Mouse (Mus musculus): ENCODE measurements around the gene Gpr3. TPM values are rescaled to one million over a fixed set of nuclear protein-coding genes. Genes with fewer than 3 reads are reported as not detected.

Gpr3 gene
- polyA plus RNA-seq, 1 experiment from 2014 or later: 0.27 TPM

DNA sequence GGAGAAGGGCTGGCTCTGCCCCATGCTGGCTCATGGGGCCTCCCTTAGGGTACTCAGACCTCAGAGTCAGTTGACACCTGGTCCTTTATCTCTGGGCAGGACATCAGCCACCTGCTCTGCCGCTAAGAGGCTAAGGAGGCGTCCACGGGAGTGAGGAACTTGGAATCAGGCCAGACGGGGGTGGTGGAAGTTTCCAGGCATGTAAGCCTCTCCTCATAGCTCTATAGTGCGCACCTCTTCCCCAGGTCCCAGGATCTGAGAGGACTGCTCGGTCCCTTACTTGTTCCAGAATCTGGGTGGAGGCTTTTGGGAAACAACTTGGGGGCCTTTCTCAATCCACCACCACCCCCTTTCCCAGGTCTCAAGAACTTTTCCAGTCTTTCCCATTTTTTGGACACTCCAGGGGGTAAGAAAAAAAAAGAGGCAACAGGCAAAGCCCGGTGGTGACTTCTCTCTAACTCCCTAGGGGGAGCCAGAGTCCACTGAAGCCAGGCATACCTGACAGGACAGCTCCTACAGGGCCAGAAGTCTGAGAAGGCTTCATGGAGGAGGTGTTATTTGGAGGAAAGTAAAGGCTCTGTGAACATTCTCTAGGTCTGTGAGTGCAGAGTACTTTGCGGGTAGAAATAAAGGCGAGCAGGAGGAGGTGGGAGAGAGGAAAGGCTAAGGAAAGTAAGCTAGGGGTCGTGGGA lies 21.1 kb upstream of the Gpr3 start:
- Histone ChIP-seq H3K27me3 (replicated peaks) (peaks cover 12% of the 10 kb centered on the region), H3K9me3 (replicated peaks) (no peaks in the 10 kb centered on the region; the same call in 1 of the 2 replicates), H3K9ac (no peak overlapping the region), H3K4me2 (no peak overlapping the region), H3K4me1 (replicated peaks) (no peaks in the 10 kb centered on the region), H3K36me3 (no peaks in the 10 kb centered on the region), H3K27ac (ENCODE audit: poor library complexity, severe bottlenecking) (no peak overlapping the region), H3K4me3 (no peak overlapping the region)
- WGBS: 29% methylated on average over 10 of the region's 10 CpGs
- ATAC-seq (ENCODE audit: insufficient number of reproducible peaks, low FRiP score): no peak

DNA sequence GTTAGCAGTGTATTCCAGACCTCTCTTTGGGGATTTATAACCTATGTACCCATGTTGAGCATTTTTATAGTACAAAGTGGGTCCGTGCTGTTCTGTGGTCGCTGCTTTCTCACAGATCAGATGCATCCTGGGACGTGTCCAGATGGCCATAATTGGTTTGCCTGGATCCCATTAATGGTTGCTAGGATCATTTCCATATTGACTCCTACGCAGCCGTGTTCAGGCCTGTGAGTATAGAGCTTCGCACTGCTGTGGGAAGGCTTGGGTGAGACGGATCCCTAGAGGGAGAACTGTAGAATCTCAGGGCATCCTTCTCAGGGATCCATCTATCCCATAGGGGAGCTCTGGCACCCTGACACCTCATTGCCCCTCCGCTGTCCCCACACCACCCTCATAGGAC lies 17.2 kb upstream of the Gpr3 start:
- no peaks in the 10 kb centered on the region for H3K4me1 ChIP-seq (replicated peaks)
- no peak overlapping the region for H3K4me3 ChIP-seq
- 85% methylated on average over 8 of the region's 8 CpGs for WGBS
- H3K4me2 ChIP-seq: no peak overlapping the region
- ATAC-seq (ENCODE audit: insufficient number of reproducible peaks, low FRiP score): no peak
- H3K9ac ChIP-seq: no peak overlapping the region
- H3K9me3 ChIP-seq (replicated peaks): no peaks in the 10 kb centered on the region; the same call in 1 of the 2 replicates
- H3K36me3 ChIP-seq: no peaks in the 10 kb centered on the region
- peaks cover 4% of the 10 kb centered on the region; the same call in 1 of the 2 replicates for H3K27me3 ChIP-seq (replicated peaks)
- H3K27ac ChIP-seq (ENCODE audit: poor library complexity, severe bottlenecking): no peak overlapping the region

DNA sequence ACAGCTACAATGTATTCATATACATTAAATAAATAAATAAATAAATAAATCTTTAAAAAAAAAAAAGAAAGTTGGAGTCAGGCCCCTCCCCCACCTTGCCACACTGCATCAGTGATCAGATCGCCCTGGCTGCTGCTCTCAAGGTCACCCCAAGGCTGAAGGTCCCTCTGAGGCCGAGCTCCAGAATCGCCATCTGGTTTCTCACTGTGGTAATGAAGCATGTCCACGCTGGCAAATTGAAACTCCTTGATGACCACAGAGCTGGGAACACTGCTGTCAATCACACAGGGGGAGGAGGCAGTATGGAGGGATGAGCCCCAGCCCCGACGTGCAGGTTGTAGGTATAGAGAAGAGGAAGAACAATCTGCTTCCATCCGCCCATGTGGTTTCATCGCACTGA lies 15.3 kb upstream of the Gpr3 start:
- Histone ChIP-seq H3K27ac (ENCODE audit: poor library complexity, severe bottlenecking) (no peak overlapping the region), H3K4me2 (no peak overlapping the region), H3K9ac (no peak overlapping the region; the same call in 1 of the 2 replicates), H3K4me3 (no peak overlapping the region), H3K36me3 (no peaks in the 10 kb centered on the region), H3K4me1 (replicated peaks) (peaks cover 3% of the 10 kb centered on the region; the same call in 1 of the 2 replicates), H3K9me3 (replicated peaks) (no peaks in the 10 kb centered on the region; the same call in 1 of the 2 replicates), H3K27me3 (replicated peaks) (peaks cover 3% of the 10 kb centered on the region)
- no peak for ATAC-seq (ENCODE audit: insufficient number of reproducible peaks, low FRiP score)
- 76% methylated on average over 8 of the region's 8 CpGs for WGBS

DNA sequence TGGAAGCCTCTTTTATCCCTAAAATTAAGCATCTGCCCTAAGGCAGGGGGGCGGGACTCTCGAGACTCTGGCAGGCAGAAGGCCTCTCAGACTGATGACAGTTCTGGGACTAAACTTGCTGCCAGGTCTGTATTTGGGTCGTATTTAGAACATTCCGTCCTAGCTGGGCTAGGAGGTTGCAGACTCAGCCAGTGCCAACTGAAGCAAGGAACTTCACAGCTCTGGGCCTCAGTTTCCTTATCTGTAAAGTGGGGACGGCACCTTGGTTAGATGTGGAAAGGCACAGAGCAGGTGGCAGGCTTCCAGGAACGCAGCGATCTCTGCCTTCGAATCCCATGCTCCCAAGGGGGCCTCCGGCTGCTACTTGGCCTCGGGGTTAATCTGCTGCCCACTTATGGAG lies 13.7 kb upstream of the Gpr3 start:
- H3K9me3 ChIP-seq (replicated peaks): no peaks in the 10 kb centered on the region
- peaks cover 5% of the 10 kb centered on the region; the same call in 1 of the 2 replicates for H3K4me1 ChIP-seq (replicated peaks)
- H3K27me3 ChIP-seq (replicated peaks): peaks cover 19% of the 10 kb centered on the region
- H3K36me3 ChIP-seq: no peaks in the 10 kb centered on the region
- 67% methylated on average over 10 of the region's 10 CpGs for WGBS
- no peak overlapping the region for H3K27ac ChIP-seq (ENCODE audit: poor library complexity, severe bottlenecking)
- no peak for ATAC-seq (ENCODE audit: insufficient number of reproducible peaks, low FRiP score)
- H3K4me2 ChIP-seq: no peak overlapping the region
- H3K4me3 ChIP-seq: no peak overlapping the region
- H3K9ac ChIP-seq: no peak overlapping the region

DNA sequence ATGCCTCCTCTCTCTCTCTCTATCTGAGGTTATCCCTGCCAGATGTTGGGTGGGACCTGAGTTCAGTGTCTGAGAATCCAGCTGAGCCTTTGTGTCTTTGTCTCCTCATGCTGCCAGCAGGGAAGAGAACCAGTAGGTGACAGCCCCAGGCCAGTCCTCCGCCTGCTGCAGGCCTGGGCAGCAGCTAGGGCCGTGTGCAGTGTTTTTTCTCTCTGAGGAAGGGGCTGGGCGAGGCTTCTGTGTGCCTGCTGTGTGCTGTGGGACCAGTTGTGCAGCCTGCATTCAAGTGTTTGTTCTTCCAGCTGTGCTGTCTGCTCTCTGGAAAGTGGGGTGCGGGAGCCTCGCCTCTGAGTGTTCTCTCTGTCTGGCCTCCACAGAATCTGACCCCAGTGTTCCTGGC lies 11.5 kb upstream of the Gpr3 start:
- Histone ChIP-seq H3K9ac (no peak overlapping the region), H3K27me3 (replicated peaks) (peaks cover 33% of the 10 kb centered on the region), H3K36me3 (no peaks in the 10 kb centered on the region), H3K27ac (ENCODE audit: poor library complexity, severe bottlenecking) (no peak overlapping the region), H3K4me3 (no peak overlapping the region), H3K4me1 (replicated peaks) (peaks cover 11% of the 10 kb centered on the region), H3K9me3 (replicated peaks) (no peaks in the 10 kb centered on the region), H3K4me2 (no peak overlapping the region)
- WGBS: 63% methylated on average over 5 of the region's 5 CpGs
- no peak for ATAC-seq (ENCODE audit: insufficient number of reproducible peaks, low FRiP score)

DNA sequence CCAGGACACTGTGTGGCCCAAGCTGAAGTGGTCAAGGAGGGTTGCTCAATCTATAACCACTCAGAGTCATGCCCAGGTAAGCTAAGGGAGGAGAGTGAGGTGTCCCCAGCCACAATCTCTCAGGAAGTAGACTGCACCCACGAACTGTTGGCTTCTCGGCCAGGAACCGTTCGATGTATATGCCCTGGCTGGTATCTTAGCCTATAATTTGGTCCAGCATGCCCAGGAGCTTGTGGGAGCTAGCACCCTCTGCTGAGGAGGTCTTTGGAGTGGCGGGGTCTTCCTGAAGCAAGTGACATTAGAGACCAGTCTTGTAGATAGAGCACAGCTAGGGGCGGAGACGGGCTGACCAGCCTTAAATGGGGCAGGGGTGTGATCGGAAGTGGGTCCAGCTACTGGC lies 9.4 kb upstream of the Gpr3 start:
- ATAC-seq (ENCODE audit: insufficient number of reproducible peaks, low FRiP score): no peak
- no peaks in the 10 kb centered on the region for H3K36me3 ChIP-seq
- H3K9me3 ChIP-seq (replicated peaks): no peaks in the 10 kb centered on the region
- H3K9ac ChIP-seq: no peak overlapping the region
- no peak overlapping the region for H3K27ac ChIP-seq (ENCODE audit: poor library complexity, severe bottlenecking)
- H3K27me3 ChIP-seq (replicated peaks): peaks cover 33% of the 10 kb centered on the region
- H3K4me2 ChIP-seq: no peak overlapping the region
- H3K4me1 ChIP-seq (replicated peaks): peaks cover 11% of the 10 kb centered on the region
- 71% methylated on average over 8 of the region's 8 CpGs for WGBS
- H3K4me3 ChIP-seq: no peak overlapping the region

DNA sequence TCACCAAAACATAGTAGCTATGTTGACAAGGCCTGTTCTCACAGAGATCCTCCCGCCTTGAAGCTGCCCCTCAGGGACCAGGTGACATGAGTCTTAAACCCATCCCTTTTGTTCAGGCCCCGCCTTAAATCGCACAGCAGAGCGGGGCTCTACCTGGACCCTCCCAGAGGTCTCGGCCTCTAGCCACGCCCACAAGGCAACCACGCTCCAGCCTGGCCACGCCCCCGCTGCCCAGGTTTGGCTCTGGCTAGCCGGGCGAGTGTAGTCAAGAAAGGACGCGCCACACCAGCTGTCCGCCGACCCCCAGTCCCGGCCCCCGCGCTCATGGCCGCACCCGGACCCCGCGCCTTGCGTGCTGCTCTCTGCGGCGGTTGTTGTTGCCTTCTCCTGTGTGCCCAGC lies 8.3 kb upstream of the Gpr3 start:
- Histone ChIP-seq H3K27ac (ENCODE audit: poor library complexity, severe bottlenecking) (no peak overlapping the region), H3K36me3 (no peaks in the 10 kb centered on the region), H3K27me3 (replicated peaks) (peaks cover 33% of the 10 kb centered on the region), H3K4me2 (peak overlapping the region; percentile 79), H3K9ac (peak overlapping the region; percentile 61), H3K9me3 (replicated peaks) (no peaks in the 10 kb centered on the region), H3K4me3 (peak overlapping the region; percentile 41), H3K4me1 (replicated peaks) (peaks cover 11% of the 10 kb centered on the region)
- ATAC-seq (ENCODE audit: insufficient number of reproducible peaks, low FRiP score): no peak
- WGBS: 1% methylated on average over 25 of the region's 25 CpGs

DNA sequence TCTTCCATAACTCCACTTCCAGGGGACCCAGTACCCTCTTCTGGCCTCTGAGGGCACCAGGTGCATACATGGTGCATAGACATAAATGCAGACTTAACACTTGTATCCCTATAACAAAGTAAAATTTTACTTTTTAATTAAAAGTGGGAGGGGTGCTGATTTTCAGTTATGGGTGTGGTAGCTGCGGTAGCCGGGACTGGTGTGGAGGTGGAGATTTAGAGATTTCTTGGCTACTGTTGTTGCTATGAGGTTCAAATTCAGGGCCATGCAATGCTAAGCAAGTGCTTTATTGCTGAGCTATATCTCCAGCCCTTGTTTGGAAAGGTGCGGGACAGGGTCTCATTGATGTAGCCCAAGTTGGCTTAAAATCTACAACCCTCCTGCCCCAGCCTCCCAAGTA lies 6.4 kb upstream of the Gpr3 start:
- 82% methylated on average over 3 of the region's 3 CpGs for whole genome bisulfite sequencing
- Histone ChIP-seq H3K9me3 (replicated peaks) (no peaks in the 10 kb centered on the region), H3K27me3 (replicated peaks) (peaks cover 50% of the 10 kb centered on the region), H3K4me1 (replicated peaks) (peaks cover 9% of the 10 kb centered on the region), H3K4me2 (no peak overlapping the region), H3K4me3 (no peak overlapping the region), H3K9ac (no peak overlapping the region), H3K27ac (ENCODE audit: poor library complexity, severe bottlenecking) (no peak overlapping the region), H3K36me3 (no peaks in the 10 kb centered on the region)
- ATAC-seq (ENCODE audit: insufficient number of reproducible peaks, low FRiP score): no peak

DNA sequence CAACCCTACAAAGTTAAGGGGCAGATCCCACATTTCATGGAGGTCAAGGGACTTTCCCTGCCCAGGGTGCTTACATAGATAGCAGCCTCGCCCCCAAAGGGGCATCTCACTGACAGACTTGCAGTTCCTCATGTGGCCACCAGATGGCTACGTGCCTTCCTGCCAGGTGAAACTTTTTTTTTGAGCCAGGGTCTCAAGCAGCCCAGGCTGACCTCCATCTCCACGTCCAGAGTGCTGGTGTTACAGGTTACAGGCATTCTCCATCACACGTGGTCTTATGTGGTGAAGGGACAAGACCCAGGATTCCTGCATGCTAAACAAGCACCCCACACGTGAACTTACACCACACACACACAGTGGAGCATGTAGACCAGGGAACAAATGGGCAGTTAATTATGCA lies 5.3 kb upstream of the Gpr3 start:
- no peaks in the 10 kb centered on the region for H3K9me3 ChIP-seq (replicated peaks)
- peaks cover 58% of the 10 kb centered on the region for H3K27me3 ChIP-seq (replicated peaks)
- 4% methylated on average over 5 of the region's 5 CpGs for WGBS
- H3K4me2 ChIP-seq: no peak overlapping the region
- H3K4me1 ChIP-seq (replicated peaks): peaks cover 20% of the 10 kb centered on the region
- H3K36me3 ChIP-seq: no peaks in the 10 kb centered on the region
- no peak overlapping the region for H3K9ac ChIP-seq
- no peak overlapping the region for H3K27ac ChIP-seq (ENCODE audit: poor library complexity, severe bottlenecking)
- ATAC-seq (ENCODE audit: insufficient number of reproducible peaks, low FRiP score): no peak
- no peak overlapping the region for H3K4me3 ChIP-seq

DNA sequence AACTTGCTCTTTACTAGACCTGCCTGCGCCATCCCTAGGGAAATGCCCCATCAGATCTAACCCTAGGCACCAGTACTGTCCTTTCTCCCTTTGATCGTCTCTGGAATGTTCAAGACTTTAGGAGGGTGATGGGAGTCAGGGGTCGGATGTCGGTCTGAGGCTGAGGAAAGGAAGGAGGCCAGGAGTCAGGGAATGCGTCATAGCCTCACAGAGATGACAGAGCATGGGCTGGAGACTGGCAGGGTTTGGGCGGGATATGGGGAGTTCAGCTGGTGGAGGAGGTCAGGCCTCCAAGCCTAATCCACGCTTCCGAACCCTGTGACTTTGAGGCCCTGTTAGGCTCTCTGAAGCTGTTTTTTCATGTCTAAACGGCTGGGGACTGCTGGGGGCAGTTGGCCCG lies 1.3 kb upstream of the Gpr3 start:
- H3K27ac ChIP-seq (ENCODE audit: poor library complexity, severe bottlenecking): no peak overlapping the region
- ATAC-seq (ENCODE audit: insufficient number of reproducible peaks, low FRiP score): no peak
- H3K4me1 ChIP-seq (replicated peaks): peaks cover 23% of the 10 kb centered on the region
- no peak overlapping the region for H3K9ac ChIP-seq
- no peaks in the 10 kb centered on the region for H3K36me3 ChIP-seq
- peak overlapping the region; percentile 99 for H3K4me2 ChIP-seq
- peak overlapping the region; percentile 13; the same call in 1 of the 2 replicates for H3K4me3 ChIP-seq
- no peaks in the 10 kb centered on the region for H3K9me3 ChIP-seq (replicated peaks)
- peaks cover 46% of the 10 kb centered on the region for H3K27me3 ChIP-seq (replicated peaks)
- WGBS: 14% methylated on average over 10 of the region's 10 CpGs

DNA sequence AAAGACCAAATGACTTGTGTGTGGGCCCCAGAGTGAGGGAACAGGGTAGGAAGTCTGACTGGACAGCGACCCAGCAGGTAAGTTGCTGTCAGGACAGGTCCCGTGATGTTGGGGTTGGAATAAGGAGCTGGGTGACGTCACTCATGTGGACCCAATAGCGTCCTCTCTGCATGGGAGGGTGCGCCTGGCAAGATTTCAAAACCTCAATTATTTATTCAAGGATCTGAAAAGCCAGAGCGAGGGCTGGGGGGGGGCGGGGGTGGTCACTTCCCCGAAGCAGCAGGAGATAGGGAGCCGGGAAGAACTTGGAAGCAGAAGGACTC lies 893 bp upstream of the Gpr3 start:
- peak overlapping the region; percentile 69 for H3K4me3 ChIP-seq
- no peak overlapping the region for H3K27ac ChIP-seq (ENCODE audit: poor library complexity, severe bottlenecking)

More for the DNA sequence above, 893 bp upstream of the Gpr3 start:
- no peaks in the 10 kb centered on the region for H3K36me3 ChIP-seq
- H3K4me1 ChIP-seq (replicated peaks): peaks cover 23% of the 10 kb centered on the region
- H3K9ac ChIP-seq: no peak overlapping the region
- H3K4me2 ChIP-seq: peak overlapping the region; percentile 99
- H3K9me3 ChIP-seq (replicated peaks): no peaks in the 10 kb centered on the region
- 0 out of 2 replicates have a peak, but pooled peaks have one; percentile 15 for ATAC-seq (ENCODE audit: insufficient number of reproducible peaks, low FRiP score)
- WGBS: under 1% methylated on average over 9 of the region's 9 CpGs
- H3K27me3 ChIP-seq (replicated peaks): peaks cover 50% of the 10 kb centered on the region

All from heart, embryonic 12.5 days (tissue).